Mouse (Mus musculus) lung, adult 2 months (tissue): ENCODE measurements at regions not wholly inside any gene's neighbourhood (a gene's known extent, or its start where the extent isn't known, plus 50 kb on each side); places are given as distances from the start of the nearest gene placed in this dataset.

ENCODE experiments used
- CTCF ChIP-seq: fragments of 200-500 bp; IDR thresholded peaks from 2 replicates; pipeline ENCODE4 v1.5.1; 2011; ENCODE audit warnings: mild to moderate bottlenecking, low read length, control low read depth; ENCODE audit not compliant: insufficient read depth
- POLR2A ChIP-seq: fragments of 200-500 bp; IDR thresholded peaks from 2 replicates; pipeline ENCODE4 v1.6.1; 2011; ENCODE audit warnings: low read depth, mild to moderate bottlenecking, control low read depth, low read length, borderline replicate concordance; ENCODE audit errors: extremely low read depth

DNA sequence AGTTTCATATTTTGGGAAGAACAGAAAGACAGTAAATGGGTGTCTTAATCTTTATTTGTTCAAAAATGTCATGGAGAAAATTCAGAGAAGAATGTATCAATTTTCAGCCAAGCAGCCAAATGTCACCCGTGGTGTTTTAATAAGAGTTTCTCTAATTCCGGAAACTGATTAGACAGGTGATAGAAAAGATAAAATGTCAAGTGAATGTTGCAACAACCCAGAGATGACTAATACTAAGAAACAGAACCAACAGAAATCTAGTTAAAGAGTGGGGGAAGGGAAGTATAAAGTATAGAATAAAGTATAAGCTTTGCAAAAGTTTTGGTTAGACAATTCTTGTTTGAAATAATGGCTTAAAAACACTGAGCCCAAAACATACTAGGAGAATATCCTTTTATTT, 79.9 kb upstream of the St8sia4 start:
- TF ChIP-seq POLR2A: no peak
- TF ChIP-seq CTCF: no peak
